Mouse (Mus musculus) neural tube, embryonic 13.5 days (tissue): ENCODE results near the gene Slc20a1. TPM values are rescaled to one million over a fixed set of nuclear protein-coding genes. Genes with fewer than 3 reads are reported as not detected.
A peak's percentile ranks its signal among the peaks of the same experiment; 100 is the strongest.

Source experiments
- ATAC-seq: fragments of 200-750 bp; cut with Nextera tagmentation; 2 replicates; pipeline ENCODE4 v1.8.0; 2017; ENCODE audit warnings: low read depth, mild to moderate bottlenecking, moderate TSS enrichment, moderate library complexity
- H3K27ac ChIP-seq: fragments of 300-500 bp; sonication (generic); replicated peaks from 2 replicates; pipeline ENCODE4 v1.5.1; 2015; ENCODE audit warnings: moderate library complexity, mild to moderate bottlenecking, inconsistent platforms
- H3K27me3 ChIP-seq: fragments of 300-500 bp; sonication (generic); 2 replicates; pipeline ENCODE4 v1.6.1; 2015; ENCODE audit warnings: mild to moderate bottlenecking, inconsistent platforms
- H3K36me3 ChIP-seq: fragments of 300-500 bp; sonication (generic); 2 replicates; pipeline ENCODE4 v1.6.1; 2015; ENCODE audit warnings: mild to moderate bottlenecking, inconsistent platforms
- H3K4me1 ChIP-seq: fragments of 300-500 bp; sonication (generic); replicated peaks from 2 replicates; pipeline ENCODE4 v1.6.1; 2015; ENCODE audit warnings: inconsistent platforms
- H3K4me2 ChIP-seq: fragments of 300-500 bp; sonication (generic); 2 replicates; pipeline ENCODE4 v1.6.1; 2015; ENCODE audit warnings: inconsistent platforms, mild to moderate bottlenecking, moderate library complexity
- H3K4me3 ChIP-seq: fragments of 300-500 bp; sonication (generic); 2 replicates; pipeline ENCODE4 v1.5.1; 2015; ENCODE audit warnings: mild to moderate bottlenecking, inconsistent platforms
- H3K9ac ChIP-seq: fragments of 300-500 bp; sonication (generic); 2 replicates; pipeline ENCODE4 v1.6.1; 2015; ENCODE audit warnings: moderate library complexity, mild to moderate bottlenecking, inconsistent platforms
- H3K9me3 ChIP-seq: fragments of 300-500 bp; sonication (generic); 2 replicates; pipeline ENCODE4 v1.6.1; 2016; ENCODE audit warnings: inconsistent platforms
- WGBS: fragments of 180-500 bp; shearing (Covaris S2); methylation state at CpG from one replicate; pipeline ENCODE4 v1.1.7; 2015; 5-methylcytosine and 5-hydroxymethylcytosine counted together
- polyA plus RNA-seq: library from polyadenylated mRNA; unstranded; fragments of >200 nt; fragmentation: Nextera tagmentation; extraction: Ambion mirVana; gene quantifications from 2 replicates; pipeline ENCODE4 v1.2.1, GENCODE M21; 2015

Gene Slc20a1
- 43.2 and 48.9 TPM in 2 replicates for polyA plus RNA-seq

- Histone ChIP-seq H3K4me1 (peaks cover 36% of the 10 kb centered on the region), H3K36me3 (peaks cover 28% of the 10 kb centered on the region), H3K27me3 (no peaks in the 10 kb centered on the region), H3K4me2 (peak within 1 kb of the TSS; percentile 85), H3K9me3 (no peaks in the 10 kb centered on the region), H3K9ac (peak within 1 kb of the TSS; percentile 90), H3K4me3 (peak within 1 kb of the TSS; percentile 73), H3K27ac (peak within 1 kb of the TSS; percentile 95)
- peak; percentile 99 for ATAC-seq
- under 1% methylated on average over 91 of the region's 96 CpGs for WGBS
These were observed at the start of gene Slc20a1 for GRCm38 (mm10) chr2:129198436-129199327. Slc20a1 (plus strand) TSS chr2:129198764.

DNA sequence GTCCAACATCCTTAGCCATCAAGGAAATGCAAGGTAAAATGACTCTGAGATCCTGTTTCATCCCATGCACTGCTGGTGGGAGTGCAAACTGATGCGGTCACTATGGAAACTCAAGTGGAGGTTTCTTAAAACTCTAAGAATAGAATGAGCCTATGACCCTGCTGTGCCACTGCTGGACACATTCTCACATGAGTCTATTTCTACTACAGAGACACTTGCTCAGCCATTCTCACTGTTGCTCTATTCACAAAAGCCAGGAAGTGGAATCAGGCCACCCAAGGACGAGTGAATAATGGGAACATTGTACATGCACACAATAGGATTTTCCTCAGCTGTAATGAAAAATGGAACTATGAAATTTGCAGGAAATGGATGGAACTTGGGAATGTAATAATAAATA, 49.7 kb upstream of the Slc20a1 start:
- H3K27ac ChIP-seq = no peak overlapping the region
- H3K9me3 ChIP-seq = no peaks in the 10 kb centered on the region
- no peak overlapping the region for H3K9ac ChIP-seq
- WGBS = 37% methylated on average over 2 of the region's 2 CpGs
- H3K36me3 ChIP-seq = no peaks in the 10 kb centered on the region
- no peak for ATAC-seq
- no peaks in the 10 kb centered on the region for H3K27me3 ChIP-seq
- no peak overlapping the region for H3K4me3 ChIP-seq
- no peak overlapping the region for H3K4me2 ChIP-seq
- no peaks in the 10 kb centered on the region for H3K4me1 ChIP-seq

- H3K27ac ChIP-seq = no peak overlapping the region
- H3K36me3 ChIP-seq = no peaks in the 10 kb centered on the region
- ATAC-seq = no peak
- WGBS = 87% methylated on average over 5 of the region's 5 CpGs
- H3K9me3 ChIP-seq = no peaks in the 10 kb centered on the region
- no peak overlapping the region for H3K9ac ChIP-seq
- H3K4me1 ChIP-seq = no peaks in the 10 kb centered on the region
- H3K27me3 ChIP-seq = no peaks in the 10 kb centered on the region
- no peak overlapping the region for H3K4me2 ChIP-seq
- no peak overlapping the region for H3K4me3 ChIP-seq
These were observed 48.2 kb upstream of the Slc20a1 start for GRCm38 (mm10) chr2:129150386-129150785.

- H3K4me2 ChIP-seq = no peak overlapping the region
- 93% methylated on average over 9 of the region's 9 CpGs for WGBS
- no peaks in the 10 kb centered on the region for H3K27me3 ChIP-seq
- H3K36me3 ChIP-seq = no peaks in the 10 kb centered on the region
- H3K9ac ChIP-seq = no peak overlapping the region
- H3K4me3 ChIP-seq = no peak overlapping the region
- H3K27ac ChIP-seq = no peak overlapping the region
- ATAC-seq = no peak
- no peaks in the 10 kb centered on the region for H3K9me3 ChIP-seq
- H3K4me1 ChIP-seq = no peaks in the 10 kb centered on the region
These were observed 47.5 kb upstream of the Slc20a1 start for GRCm38 (mm10) chr2:129151111-129151510.

DNA sequence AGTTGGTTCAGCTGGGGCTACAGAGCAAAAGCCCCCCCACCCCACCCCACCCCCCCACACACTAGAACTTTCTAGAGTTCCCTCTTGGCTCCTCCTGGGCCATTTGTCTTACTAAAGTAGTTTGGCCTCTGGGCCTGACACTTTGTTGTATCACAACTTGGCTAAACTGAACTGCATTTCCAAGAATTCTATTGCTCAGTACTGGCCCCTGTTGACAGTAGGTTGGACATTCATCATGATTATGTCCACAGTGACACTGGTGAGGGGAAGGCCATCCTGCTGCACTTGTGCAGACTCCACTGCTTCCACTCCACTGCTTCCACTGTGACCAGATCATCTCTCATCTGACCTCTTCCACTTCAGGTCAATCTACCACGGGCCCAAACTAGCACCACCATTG, 45.8 kb upstream of the Slc20a1 start:
- Histone ChIP-seq H3K27ac (no peak overlapping the region), H3K4me2 (no peak overlapping the region), H3K9ac (no peak overlapping the region), H3K36me3 (no peaks in the 10 kb centered on the region), H3K9me3 (no peaks in the 10 kb centered on the region), H3K4me1 (no peaks in the 10 kb centered on the region), H3K27me3 (no peaks in the 10 kb centered on the region), H3K4me3 (no peak overlapping the region)
- ATAC-seq = no peak
- 72% methylated on average over 1 of the region's 1 CpGs for WGBS

GRCm38 (mm10) chr2:129164815-129165214, 33.7 kb upstream of the Slc20a1 start:
- Histone ChIP-seq H3K4me3 (no peak overlapping the region), H3K4me1 (no peaks in the 10 kb centered on the region), H3K9me3 (no peaks in the 10 kb centered on the region; the same call in 1 of the 2 replicates), H3K9ac (no peak overlapping the region), H3K36me3 (no peaks in the 10 kb centered on the region), H3K27ac (no peak overlapping the region), H3K4me2 (no peak overlapping the region), H3K27me3 (no peaks in the 10 kb centered on the region)
- 81% methylated on average over 5 of the region's 5 CpGs for WGBS
- ATAC-seq = no peak

- Histone ChIP-seq H3K9me3 (no peaks in the 10 kb centered on the region; the same call in 1 of the 2 replicates), H3K27ac (no peak overlapping the region), H3K27me3 (no peaks in the 10 kb centered on the region), H3K36me3 (no peaks in the 10 kb centered on the region), H3K4me1 (no peaks in the 10 kb centered on the region), H3K4me2 (no peak overlapping the region), H3K9ac (no peak overlapping the region), H3K4me3 (no peak overlapping the region)
- ATAC-seq = no peak
- 79% methylated on average over 10 of the region's 10 CpGs for WGBS
These were observed 31.8 kb upstream of the Slc20a1 start for GRCm38 (mm10) chr2:129166466-129167463.

GRCm38 (mm10) chr2:129173386-129173785, 25.2 kb upstream of the Slc20a1 start:
- Histone ChIP-seq H3K9me3 (no peaks in the 10 kb centered on the region), H3K36me3 (no peaks in the 10 kb centered on the region), H3K27me3 (no peaks in the 10 kb centered on the region), H3K4me3 (no peak overlapping the region), H3K9ac (no peak overlapping the region), H3K27ac (no peak overlapping the region), H3K4me1 (no peaks in the 10 kb centered on the region), H3K4me2 (peak overlapping the region; percentile 9; the same call in 1 of the 2 replicates)
- WGBS = 52% methylated on average over 10 of the region's 10 CpGs
- no peak for ATAC-seq

- H3K36me3 ChIP-seq = no peaks in the 10 kb centered on the region
- H3K4me3 ChIP-seq = no peak overlapping the region
- H3K9me3 ChIP-seq = no peaks in the 10 kb centered on the region
- WGBS = 35% methylated on average over 7 of the region's 7 CpGs
- no peak overlapping the region for H3K4me2 ChIP-seq
- ATAC-seq = no peak; the same call in 1 of the 2 replicates
- no peak overlapping the region for H3K27ac ChIP-seq
- no peaks in the 10 kb centered on the region for H3K4me1 ChIP-seq
- H3K9ac ChIP-seq = no peak overlapping the region
- no peaks in the 10 kb centered on the region for H3K27me3 ChIP-seq
These were observed 24.1 kb upstream of the Slc20a1 start for GRCm38 (mm10) chr2:129174474-129174873.

- Histone ChIP-seq H3K27ac (no peak overlapping the region), H3K4me1 (no peaks in the 10 kb centered on the region)
- WGBS = 82% methylated on average over 2 of the region's 2 CpGs
These were observed 22.9 kb upstream of the Slc20a1 start for GRCm38 (mm10) chr2:129175636-129176035.

GRCm38 (mm10) chr2:129176676-129177420, 21.7 kb upstream of the Slc20a1 start:
- no peaks in the 10 kb centered on the region for H3K27me3 ChIP-seq
- H3K4me2 ChIP-seq = no peak overlapping the region
- no peaks in the 10 kb centered on the region for H3K4me1 ChIP-seq
- no peak overlapping the region for H3K9ac ChIP-seq
- no peak for ATAC-seq
- no peak overlapping the region for H3K27ac ChIP-seq
- no peak overlapping the region for H3K4me3 ChIP-seq
- no peaks in the 10 kb centered on the region for H3K36me3 ChIP-seq
- H3K9me3 ChIP-seq = no peaks in the 10 kb centered on the region
- WGBS = 77% methylated on average over 12 of the region's 12 CpGs

More at GRCm38 (mm10) chr2:129175636-129176035, 22.9 kb upstream of the Slc20a1 start:
- Histone ChIP-seq H3K9ac (no peak overlapping the region), H3K27me3 (no peaks in the 10 kb centered on the region), H3K9me3 (no peaks in the 10 kb centered on the region), H3K36me3 (no peaks in the 10 kb centered on the region), H3K4me2 (no peak overlapping the region), H3K4me3 (no peak overlapping the region)
- no peak for ATAC-seq
